Mouse (Mus musculus) heart, embryonic 15.5 days (tissue): ENCODE results near the gene Zfp595. TPM values are rescaled to one million over a fixed set of nuclear protein-coding genes. Genes with fewer than 3 reads are reported as not detected.
A peak's percentile ranks its signal among the peaks of the same experiment; 100 is the strongest.
"Not testable (repeated sequence)": the region's sequence is repeated elsewhere in the genome, so short reads cannot be mapped to it uniquely, and the experiment has no call there.

Source experiments
- ATAC-seq: fragments of 200-750 bp; cut with Nextera tagmentation; replicated peaks from 2 replicates; pipeline ENCODE4 v1.8.0; 2017; ENCODE audit warnings: low read depth, moderate TSS enrichment; ENCODE audit not compliant: insufficient number of reproducible peaks, insufficient read depth, low FRiP score
- H3K27ac ChIP-seq: fragments of 300-500 bp; sonication (generic); 2 replicates; pipeline ENCODE4 v1.5.1; 2015; ENCODE audit warnings: mild to moderate bottlenecking, inconsistent platforms
- H3K27me3 ChIP-seq: fragments of 300-500 bp; sonication (generic); 2 replicates; pipeline ENCODE4 v1.6.1; 2015; ENCODE audit warnings: inconsistent platforms
- H3K36me3 ChIP-seq: fragments of 300-500 bp; sonication (generic); 2 replicates; pipeline ENCODE4 v1.6.1; 2015; ENCODE audit warnings: mild to moderate bottlenecking, inconsistent platforms
- H3K4me1 ChIP-seq: fragments of 300-500 bp; sonication (generic); replicated peaks from 2 replicates; pipeline ENCODE4 v1.6.1; 2015; ENCODE audit warnings: inconsistent platforms
- H3K4me2 ChIP-seq: fragments of 300-500 bp; sonication (generic); 2 replicates; pipeline ENCODE4 v1.6.1; 2015; ENCODE audit warnings: inconsistent platforms, mild to moderate bottlenecking, moderate library complexity
- H3K4me3 ChIP-seq: fragments of 300-500 bp; sonication (generic); 2 replicates; pipeline ENCODE4 v1.5.1; 2015; ENCODE audit warnings: mild to moderate bottlenecking, inconsistent platforms
- H3K9ac ChIP-seq: fragments of 300-500 bp; sonication (generic); 2 replicates; pipeline ENCODE4 v1.6.1; 2015; ENCODE audit warnings: mild to moderate bottlenecking, inconsistent platforms
- H3K9me3 ChIP-seq: fragments of 300-500 bp; sonication (generic); replicated peaks from 2 replicates; pipeline ENCODE4 v1.6.1; 2016; ENCODE audit warnings: inconsistent platforms
- WGBS: fragments of 180-500 bp; shearing (Covaris S2); methylation state at CpG from one replicate; pipeline ENCODE4 v1.1.7; 2015; ENCODE audit warnings: mixed read lengths; 5-methylcytosine and 5-hydroxymethylcytosine counted together
- polyA plus RNA-seq: library from polyadenylated mRNA; unstranded; fragments of >200 nt; fragmentation: Nextera tagmentation; extraction: Ambion mirVana; gene quantifications from 2 replicates; pipeline ENCODE4 v1.2.1, GENCODE M21; 2015

The Zfp595 gene
- polyA plus RNA-seq, 1 experiment from 2014 or later: 1.5 TPM

GRCm38 (mm10) chr13:67269383-67270065 is 62.8 kb downstream of the Zfp595 start:
- Histone ChIP-seq H3K4me3 (peak overlapping the region; percentile 79), H3K9ac (peak overlapping the region; percentile 69), H3K27ac (peak overlapping the region; percentile 63; the same call in 1 of the 2 replicates), H3K4me2 (peak overlapping the region; percentile 84)
- not testable (repeated sequence) for H3K36me3 ChIP-seq, H3K27me3 ChIP-seq, ATAC-seq, H3K4me1 ChIP-seq, H3K9me3 ChIP-seq
- 40% methylated on average over 8 of the region's 9 CpGs for WGBS

- peak; percentile 95 for ATAC-seq
- 0 out of 2 replicates have a peak, but pooled peaks cover 2% of the 10 kb centered on the region for H3K36me3 ChIP-seq
- peak overlapping the region; percentile 84 for H3K4me2 ChIP-seq
- H3K9me3 ChIP-seq: no peaks in the 10 kb centered on the region
- no peaks in the 10 kb centered on the region for H3K27me3 ChIP-seq
- peak overlapping the region; percentile 63 for H3K27ac ChIP-seq
- H3K4me1 ChIP-seq: 0 out of 2 replicates have a peak, but pooled peaks cover 3% of the 10 kb centered on the region
- 8% methylated on average over 18 of the region's 18 CpGs for WGBS
- peak overlapping the region; percentile 79 for H3K4me3 ChIP-seq
- H3K9ac ChIP-seq: peak overlapping the region; percentile 69
Observed at GRCm38 (mm10) chr13:67268568-67269369, 63.6 kb downstream of the Zfp595 start.

Other genes with a start within 250 kb of the Zfp595 start
- 3.2 and 3.3 TPM in 2 replicates for gene Zfp708, start 234.6 kb downstream of the Zfp595 start, polyA plus RNA-seq
- 1.5 and 1.8 TPM in 2 replicates for gene Gm28557, start 224.0 kb downstream of the Zfp595 start, polyA plus RNA-seq
- 0.38 TPM in 2 replicates for gene Rslcan18, start 216.3 kb downstream of the Zfp595 start, polyA plus RNA-seq
- gene Zfp759, start 210.9 kb downstream of the Zfp595 start, polyA plus RNA-seq: 1.5 and 1.6 TPM in 2 replicates
- gene Rsl1, start 159.4 kb downstream of the Zfp595 start, polyA plus RNA-seq: 5.9 and 6.2 TPM in 2 replicates
- 1.1 and 1.3 TPM in 2 replicates for gene Zfp455, start 138.1 kb downstream of the Zfp595 start, polyA plus RNA-seq
- 1.1 and 1.3 TPM in 2 replicates for gene Zfp458, start 54.1 kb downstream of the Zfp595 start, polyA plus RNA-seq
- 0.83 and 1.0 TPM in 2 replicates for gene Zfp457, start 26.1 kb downstream of the Zfp595 start, polyA plus RNA-seq
- not detected in 2 replicates for gene Gm28044, start 28.0 kb upstream of the Zfp595 start, polyA plus RNA-seq
- 0.67 and 0.72 TPM in 2 replicates for gene Zfp953, start 28.0 kb upstream of the Zfp595 start, polyA plus RNA-seq
- 0.35 and 1.1 TPM in 2 replicates for gene Gm28041, start 43.2 kb upstream of the Zfp595 start, polyA plus RNA-seq
- 0.94 and 1.2 TPM in 2 replicates for gene Zfp456, start 43.2 kb upstream of the Zfp595 start, polyA plus RNA-seq
- gene Zfp429, start 67.2 kb upstream of the Zfp595 start, polyA plus RNA-seq: 2.6 and 4.6 TPM in 2 replicates
- gene Zfp459, start 88.8 kb upstream of the Zfp595 start, polyA plus RNA-seq: 0.30 and 0.62 TPM in 2 replicates
- gene Zfp874a, start 119.1 kb upstream of the Zfp595 start, polyA plus RNA-seq: 5.8 and 5.9 TPM in 2 replicates
- gene Zfp874b, start 151.7 kb upstream of the Zfp595 start, polyA plus RNA-seq: 1.8 and 3.0 TPM in 2 replicates
- 7.8 and 8.0 TPM in 2 replicates for gene Zfp58, start 168.0 kb upstream of the Zfp595 start, polyA plus RNA-seq
- not detected in 2 replicates for gene Gm26965, start 193.6 kb upstream of the Zfp595 start, polyA plus RNA-seq
- 17.7 and 18.2 TPM in 2 replicates for gene Zfp87, start 193.6 kb upstream of the Zfp595 start, polyA plus RNA-seq
- gene Zfp748, start 221.3 kb upstream of the Zfp595 start, polyA plus RNA-seq: 5.2 and 6.8 TPM in 2 replicates